Mouse (Mus musculus): Measurements from ENCODE around the gene Dlgap3. TPM values are rescaled to one million over a fixed set of nuclear protein-coding genes. Genes with fewer than 3 reads are reported as not detected.

Gene Dlgap3
- polyA plus RNA-seq, 2 experiments = 1.1 to 1.4 TPM

DNA sequence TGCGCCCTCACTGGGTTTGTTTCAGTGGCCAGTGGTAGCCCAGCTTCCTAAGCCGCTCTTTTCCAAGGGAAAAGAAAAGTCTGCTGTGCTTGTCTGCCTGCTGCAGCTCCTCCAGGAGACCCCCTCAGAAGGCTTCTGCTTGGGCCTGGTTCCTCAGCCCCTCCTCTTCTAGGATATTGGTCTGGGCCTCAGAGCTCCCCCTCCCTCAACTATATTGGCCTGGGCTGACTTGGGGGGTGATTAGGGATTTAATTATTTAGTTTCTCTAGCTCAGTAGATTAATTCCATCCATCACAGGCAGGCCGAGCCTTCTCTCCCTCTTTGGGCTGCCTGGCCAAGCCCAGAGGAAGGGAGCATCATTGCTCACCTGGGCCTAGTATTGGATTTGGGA is 11.4 kb downstream of the Dlgap3 start:
- TF ChIP-seq POLR2A (IDR thresholded peaks at IDR 0.05; ENCODE audit: borderline replicate concordance, extremely low read depth, insufficient read depth, insufficient read length) = no peak
- Histone ChIP-seq H3K36me3 (ENCODE audit: control insufficient read depth, insufficient read depth, low read length) (no peaks in the 10 kb centered on the region), H3K9me3 (ENCODE audit: control insufficient read depth, low read length) (no peaks in the 10 kb centered on the region), H3K9ac (ENCODE audit: low read depth, low read length, severe bottlenecking) (no peak overlapping the region), H3K27ac (replicated peaks; ENCODE audit: low read depth, low read length) (no peak overlapping the region), H3K4me1 (ENCODE audit: control insufficient read depth, insufficient read depth, low read length) (no peaks in the 10 kb centered on the region), H3K4me2 (replicated peaks; ENCODE audit: low read depth, low read length, severe bottlenecking) (no peak overlapping the region), H3K27me3 (ENCODE audit: control insufficient read depth, insufficient read depth, low read length) (0 out of 2 replicates have a peak, but pooled peaks cover 15% of the 10 kb centered on the region), H3K4me3 (replicated peaks; ENCODE audit: low read length) (no peak overlapping the region)
- ATAC-seq (ENCODE audit: low FRiP score, low read depth) (no peak), DNase-seq (ENCODE audit: low spot score) (no peak)
- 73% methylated on average over 3 of the region's 3 CpGs for WGBS

DNA sequence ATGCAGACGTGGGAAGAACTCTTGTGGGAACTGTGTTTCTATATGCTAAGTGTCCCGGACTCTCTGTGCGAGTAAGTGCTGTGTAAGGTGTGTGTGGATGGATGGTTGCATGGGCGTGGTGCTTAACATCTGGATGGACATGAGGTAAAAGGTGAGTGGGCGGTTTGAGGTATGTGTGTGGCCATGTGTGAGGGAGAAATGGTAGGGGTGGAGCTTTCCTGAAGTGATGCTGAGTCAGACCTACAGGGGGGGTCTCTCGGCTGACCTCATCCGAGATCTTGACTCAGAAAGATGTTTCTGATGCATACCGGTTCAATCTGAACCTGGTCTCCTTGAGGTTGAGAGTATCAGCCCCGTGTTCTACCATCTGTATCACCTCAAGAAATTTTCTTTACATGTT is 12.0 kb downstream of the Dlgap3 start:
- H3K36me3 ChIP-seq (ENCODE audit: control insufficient read depth, insufficient read depth, low read length) = no peaks in the 10 kb centered on the region
- no peak overlapping the region for H3K4me3 ChIP-seq (replicated peaks; ENCODE audit: low read length)
- 86% methylated on average over 9 of the region's 9 CpGs for WGBS
- H3K9me3 ChIP-seq (ENCODE audit: control insufficient read depth, low read length) = no peaks in the 10 kb centered on the region
- no peaks in the 10 kb centered on the region for H3K4me1 ChIP-seq (ENCODE audit: control insufficient read depth, insufficient read depth, low read length)
- H3K27me3 ChIP-seq (ENCODE audit: control insufficient read depth, insufficient read depth, low read length) = 0 out of 2 replicates have a peak, but pooled peaks cover 15% of the 10 kb centered on the region
- no peak overlapping the region for H3K27ac ChIP-seq (replicated peaks; ENCODE audit: low read depth, low read length)
- H3K9ac ChIP-seq (ENCODE audit: low read depth, low read length, severe bottlenecking) = no peak overlapping the region
- DNase-seq (ENCODE audit: low spot score) = no peak
- ATAC-seq (ENCODE audit: low FRiP score, low read depth) = no peak
- H3K4me2 ChIP-seq (replicated peaks; ENCODE audit: low read depth, low read length, severe bottlenecking) = no peak overlapping the region
- TF ChIP-seq POLR2A (IDR thresholded peaks at IDR 0.05; ENCODE audit: borderline replicate concordance, extremely low read depth, insufficient read depth, insufficient read length) = no peak

DNA sequence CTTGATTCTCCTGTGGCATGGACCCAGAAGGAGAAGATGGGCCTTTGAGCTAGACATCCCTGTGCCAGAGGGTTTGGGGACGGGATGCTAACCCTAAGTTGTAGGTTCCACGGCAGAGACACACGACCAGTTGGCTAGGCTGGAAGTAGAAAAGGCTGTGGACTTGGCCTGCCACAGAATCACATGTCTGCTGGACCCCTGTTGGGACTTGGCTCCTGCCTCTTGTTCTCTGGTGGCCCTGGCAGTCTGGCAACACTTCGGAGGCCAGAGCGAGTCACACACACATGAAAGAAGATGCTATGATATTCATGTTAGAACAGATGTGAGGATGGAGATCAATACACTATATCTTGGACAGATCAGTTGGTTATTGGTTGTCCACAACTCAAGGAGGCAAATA is 14.9 kb downstream of the Dlgap3 start:
- DNase-seq (ENCODE audit: low spot score) (no peak), ATAC-seq (ENCODE audit: low FRiP score, low read depth) (no peak)
- Histone ChIP-seq H3K9me3 (ENCODE audit: control insufficient read depth, low read length) (no peaks in the 10 kb centered on the region), H3K27ac (replicated peaks; ENCODE audit: low read depth, low read length) (no peak overlapping the region), H3K4me2 (replicated peaks; ENCODE audit: low read depth, low read length, severe bottlenecking) (no peak overlapping the region), H3K4me3 (replicated peaks; ENCODE audit: low read length) (no peak overlapping the region), H3K36me3 (ENCODE audit: control insufficient read depth, insufficient read depth, low read length) (no peaks in the 10 kb centered on the region), H3K27me3 (ENCODE audit: control insufficient read depth, insufficient read depth, low read length) (0 out of 2 replicates have a peak, but pooled peaks cover 9% of the 10 kb centered on the region), H3K4me1 (ENCODE audit: control insufficient read depth, insufficient read depth, low read length) (no peaks in the 10 kb centered on the region), H3K9ac (ENCODE audit: low read depth, low read length, severe bottlenecking) (no peak overlapping the region)
- TF ChIP-seq POLR2A (IDR thresholded peaks at IDR 0.05; ENCODE audit: borderline replicate concordance, extremely low read depth, insufficient read depth, insufficient read length) = no peak
- WGBS = 81% methylated on average over 5 of the region's 5 CpGs

DNA sequence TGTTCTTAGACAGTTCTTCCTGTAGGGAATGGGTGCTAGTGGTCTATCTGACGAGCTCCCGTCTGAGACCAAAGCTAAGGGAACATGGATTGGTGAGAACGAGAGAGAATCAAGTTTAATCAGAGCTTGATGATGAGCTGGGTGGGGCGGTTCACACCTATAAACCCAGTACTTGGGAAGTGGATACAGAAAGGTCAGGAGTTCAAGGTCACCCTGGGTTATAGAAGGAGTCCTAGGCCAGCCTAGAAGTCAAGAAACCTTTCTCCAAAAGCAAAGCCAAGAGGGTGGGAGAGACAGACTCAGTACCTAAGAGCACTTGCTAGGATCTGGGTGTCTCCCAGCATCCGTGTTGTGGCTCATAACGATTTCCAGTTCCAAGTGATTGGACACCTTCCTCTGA is 21.9 kb downstream of the Dlgap3 start:
- 0 out of 2 replicates have a peak, but pooled peaks cover 3% of the 10 kb centered on the region for H3K4me1 ChIP-seq (ENCODE audit: control insufficient read depth, insufficient read depth, low read length)
- H3K4me3 ChIP-seq (replicated peaks; ENCODE audit: low read length) = no peak overlapping the region
- no peak for ATAC-seq (ENCODE audit: low FRiP score, low read depth)
- no peaks in the 10 kb centered on the region for H3K27me3 ChIP-seq (ENCODE audit: control insufficient read depth, insufficient read depth, low read length)
- WGBS = 85% methylated on average over 6 of the region's 6 CpGs
- no peaks in the 10 kb centered on the region for H3K36me3 ChIP-seq (ENCODE audit: control insufficient read depth, insufficient read depth, low read length)
- H3K9me3 ChIP-seq (ENCODE audit: control insufficient read depth, low read length) = no peaks in the 10 kb centered on the region
- no peak overlapping the region for H3K9ac ChIP-seq (ENCODE audit: low read depth, low read length, severe bottlenecking)
- H3K4me2 ChIP-seq (replicated peaks; ENCODE audit: low read depth, low read length, severe bottlenecking) = no peak overlapping the region
- TF ChIP-seq POLR2A (IDR thresholded peaks at IDR 0.05; ENCODE audit: borderline replicate concordance, extremely low read depth, insufficient read depth, insufficient read length) = no peak
- DNase-seq (ENCODE audit: low spot score) = no peak
- H3K27ac ChIP-seq (replicated peaks; ENCODE audit: low read depth, low read length) = no peak overlapping the region

DNA sequence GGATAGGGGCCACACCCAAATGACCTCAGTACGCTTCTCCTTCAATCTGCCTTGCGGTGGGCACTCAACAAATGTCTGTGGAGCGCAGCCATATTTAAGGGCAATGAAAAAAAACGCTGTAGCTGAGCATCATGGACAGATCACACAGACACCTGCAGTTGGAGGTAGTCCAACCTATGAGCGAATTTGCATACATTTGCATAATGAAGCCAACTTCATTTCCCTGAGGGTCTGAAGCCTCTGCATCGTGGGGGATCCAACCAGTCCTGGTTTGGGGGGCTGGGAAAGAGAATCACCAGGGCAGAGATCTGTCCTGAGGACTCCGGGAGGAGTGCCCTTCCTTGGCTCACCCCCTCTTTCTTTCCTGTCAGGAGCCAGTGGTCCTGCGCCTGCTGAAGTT is 23.7 kb downstream of the Dlgap3 start:
- Histone ChIP-seq H3K27ac (replicated peaks; ENCODE audit: low read depth, low read length) (no peak overlapping the region), H3K4me3 (replicated peaks; ENCODE audit: low read length) (no peak overlapping the region), H3K27me3 (ENCODE audit: control insufficient read depth, insufficient read depth, low read length) (no peaks in the 10 kb centered on the region), H3K36me3 (ENCODE audit: control insufficient read depth, insufficient read depth, low read length) (no peaks in the 10 kb centered on the region), H3K9me3 (ENCODE audit: control insufficient read depth, low read length) (no peaks in the 10 kb centered on the region), H3K4me2 (replicated peaks; ENCODE audit: low read depth, low read length, severe bottlenecking) (no peak overlapping the region), H3K4me1 (ENCODE audit: control insufficient read depth, insufficient read depth, low read length) (0 out of 2 replicates have a peak, but pooled peaks cover 3% of the 10 kb centered on the region), H3K9ac (ENCODE audit: low read depth, low read length, severe bottlenecking) (no peak overlapping the region)
- DNase-seq (ENCODE audit: low spot score) (no peak), ATAC-seq (ENCODE audit: low FRiP score, low read depth) (no peak)
- TF ChIP-seq POLR2A (IDR thresholded peaks at IDR 0.05; ENCODE audit: borderline replicate concordance, extremely low read depth, insufficient read depth, insufficient read length) = no peak
- 72% methylated on average over 8 of the region's 8 CpGs for WGBS
